Mouse (Mus musculus) megakaryocyte, embryonic 14.5 days (primary cell): ENCODE results near the gene Eri3. TPM values are rescaled to one million over a fixed set of nuclear protein-coding genes. Genes with fewer than 3 reads are reported as not detected.

Source experiments
- H3K27me3 ChIP-seq: replicated peaks from 2 replicates; pipeline ENCODE3; 2012; ENCODE audit warnings: inconsistent platforms
- H3K36me3 ChIP-seq: replicated peaks from 2 replicates; pipeline ENCODE3; 2012; ENCODE audit warnings: low read length, inconsistent platforms, mixed read lengths
- H3K4me1 ChIP-seq: 2 replicates; pipeline ENCODE4 v1.6.1; 2012; ENCODE audit warnings: inconsistent platforms
- H3K4me3 ChIP-seq: replicated peaks from 2 replicates; pipeline ENCODE3; 2012; ENCODE audit warnings: moderate library complexity, mild to moderate bottlenecking, inconsistent platforms
- H3K9me3 ChIP-seq: 2 replicates; pipeline ENCODE4 v1.6.1; 2012; ENCODE audit warnings: inconsistent platforms
- FLI1 ChIP-seq: IDR thresholded peaks from 2 replicates; pipeline ENCODE4 v1.6.1; 2012; ENCODE audit warnings: low read length, inconsistent platforms, mixed read lengths
- GATA1 ChIP-seq: IDR thresholded peaks from 3 replicates; pipeline ENCODE4 v1.6.1; 2012; ENCODE audit warnings: mixed read lengths, low read length, inconsistent platforms, borderline replicate concordance
- polyA plus RNA-seq: library from polyadenylated mRNA; stranded (reverse); fragments of >175 nt; gene quantifications from 2 replicates; pipeline ENCODE4 v1.2.3, GENCODE M21; 2012; ENCODE audit warnings: low replicate concordance; ENCODE audit not compliant: insufficient read depth

Gene Eri3
- polyA plus RNA-seq, 1 experiment: 233 TPM

DNA sequence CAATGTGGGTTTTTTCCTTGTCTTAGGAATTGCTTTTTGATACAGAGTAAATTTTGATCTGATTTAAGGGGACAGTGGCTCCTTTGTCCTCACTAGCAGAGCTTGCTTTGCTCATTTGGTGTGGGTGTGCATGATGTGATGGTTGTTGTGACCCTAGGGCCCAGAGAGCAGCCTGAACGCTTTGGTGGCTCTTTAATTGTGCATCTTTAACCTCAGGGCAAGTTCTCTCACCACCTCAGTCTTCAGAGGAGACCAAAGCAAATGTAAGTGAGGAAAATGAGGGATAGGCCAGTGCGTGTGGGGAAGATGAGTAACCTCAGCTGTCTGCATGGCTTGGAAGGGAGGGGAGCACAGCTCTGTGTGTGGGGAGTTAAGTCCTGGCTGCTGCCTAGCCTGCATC, 18.7 kb downstream of the Eri3 start:
- TF ChIP-seq FLI1: no peak
- no peak for TF ChIP-seq GATA1
- Histone ChIP-seq H3K9me3 (no peaks in the 10 kb centered on the region), H3K27me3 (no peaks in the 10 kb centered on the region), H3K4me1 (peaks cover 32% of the 10 kb centered on the region), H3K4me3 (no peak overlapping the region), H3K36me3 (peaks cover 65% of the 10 kb centered on the region)

DNA sequence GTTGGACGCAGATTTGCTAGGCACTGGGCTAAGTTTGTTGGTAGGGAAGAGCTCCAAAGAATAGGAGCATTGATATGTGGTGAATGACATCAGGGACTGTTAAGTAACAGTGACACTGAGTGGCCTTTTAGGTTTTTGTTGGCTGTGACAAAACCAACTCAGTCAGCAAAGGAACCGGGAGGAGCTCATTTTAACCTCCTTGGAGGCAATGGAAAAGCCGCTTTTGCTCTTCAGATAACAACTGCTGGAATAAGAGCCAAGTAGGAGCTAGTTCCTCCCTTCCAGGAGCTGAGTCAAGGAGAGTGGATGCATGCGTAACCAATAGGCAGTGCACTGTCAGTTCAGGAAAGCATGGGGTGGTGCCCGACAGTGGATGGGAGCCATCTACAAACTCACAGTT, 20.8 kb downstream of the Eri3 start:
- no peak for TF ChIP-seq GATA1
- no peak for TF ChIP-seq FLI1
- Histone ChIP-seq H3K9me3 (no peaks in the 10 kb centered on the region), H3K36me3 (peaks cover 60% of the 10 kb centered on the region), H3K4me3 (no peak overlapping the region), H3K4me1 (peaks cover 21% of the 10 kb centered on the region), H3K27me3 (no peaks in the 10 kb centered on the region)

DNA sequence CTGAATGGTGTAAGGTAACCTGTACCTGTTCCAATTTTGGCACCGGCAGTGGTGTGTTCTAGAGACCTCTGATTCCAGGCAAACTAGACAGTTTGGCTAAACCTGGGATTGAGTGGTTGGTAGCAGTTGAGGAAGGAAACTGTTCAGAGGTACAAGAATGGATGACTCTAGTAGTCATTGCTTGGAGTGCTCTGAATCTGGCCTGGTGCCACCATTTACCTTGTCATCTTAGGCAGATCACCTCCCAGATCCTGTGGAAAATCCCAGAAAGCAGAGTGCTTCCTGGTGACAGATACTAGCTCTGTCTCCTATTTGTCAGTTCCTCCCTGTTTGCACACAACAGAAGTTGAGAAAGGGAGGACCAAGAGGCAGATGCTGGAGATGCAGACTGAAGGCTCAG, 27.4 kb downstream of the Eri3 start:
- Histone ChIP-seq H3K36me3 (peaks cover 59% of the 10 kb centered on the region), H3K4me1 (peaks cover 5% of the 10 kb centered on the region; the same call in 1 of the 2 replicates), H3K27me3 (no peaks in the 10 kb centered on the region), H3K9me3 (no peaks in the 10 kb centered on the region), H3K4me3 (no peak overlapping the region)
- TF ChIP-seq FLI1 (no peak), GATA1 (no peak)

DNA sequence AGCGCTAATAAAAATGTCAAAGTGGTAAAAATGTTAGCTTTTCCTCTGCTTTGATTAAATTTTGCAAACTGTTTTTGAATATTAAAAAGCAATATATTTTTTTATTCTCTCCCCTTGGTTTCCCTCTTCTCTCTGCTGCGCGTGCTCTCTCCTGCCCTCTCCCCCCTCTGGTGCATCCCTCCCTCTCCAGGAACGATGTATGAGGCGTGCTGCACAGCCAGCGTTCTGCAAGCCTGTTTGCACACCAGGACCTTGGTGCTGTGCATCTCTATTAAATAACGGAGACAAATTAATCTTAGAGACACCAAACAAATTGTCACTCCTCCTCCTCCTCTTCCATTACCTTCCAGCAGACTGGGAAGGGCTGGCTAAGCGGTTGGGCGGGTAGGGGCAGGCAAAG, 31.5 kb downstream of the Eri3 start:
- Histone ChIP-seq H3K4me1 (peaks cover 7% of the 10 kb centered on the region; the same call in 1 of the 2 replicates), H3K4me3 (no peak overlapping the region), H3K9me3 (no peaks in the 10 kb centered on the region), H3K36me3 (peaks cover 75% of the 10 kb centered on the region), H3K27me3 (no peaks in the 10 kb centered on the region)
- TF ChIP-seq GATA1: no peak
- no peak for TF ChIP-seq FLI1

DNA sequence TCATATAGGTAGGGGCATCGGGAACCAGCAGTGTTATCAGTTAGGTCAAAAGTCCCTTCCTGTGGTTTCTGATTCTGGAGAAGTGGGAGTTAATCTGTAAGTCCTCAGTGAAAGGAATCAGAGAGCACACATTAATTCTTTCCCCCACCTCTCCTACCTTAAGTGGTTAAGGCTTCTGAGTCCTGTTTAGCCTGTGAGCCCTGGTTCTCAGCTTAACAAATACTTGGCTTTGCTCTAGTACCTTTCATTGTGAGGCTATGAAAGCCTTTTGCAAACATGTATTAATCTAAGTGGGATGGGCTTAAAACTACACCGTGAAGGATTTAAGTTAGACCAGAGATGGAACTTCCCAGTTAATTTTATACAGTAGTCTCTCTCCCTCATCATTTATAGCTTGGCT, 35.8 kb downstream of the Eri3 start:
- Histone ChIP-seq H3K36me3 (peaks cover 89% of the 10 kb centered on the region), H3K4me3 (no peak overlapping the region), H3K9me3 (no peaks in the 10 kb centered on the region), H3K4me1 (peaks cover 16% of the 10 kb centered on the region), H3K27me3 (no peaks in the 10 kb centered on the region)
- TF ChIP-seq FLI1 (no peak), GATA1 (no peak)

DNA sequence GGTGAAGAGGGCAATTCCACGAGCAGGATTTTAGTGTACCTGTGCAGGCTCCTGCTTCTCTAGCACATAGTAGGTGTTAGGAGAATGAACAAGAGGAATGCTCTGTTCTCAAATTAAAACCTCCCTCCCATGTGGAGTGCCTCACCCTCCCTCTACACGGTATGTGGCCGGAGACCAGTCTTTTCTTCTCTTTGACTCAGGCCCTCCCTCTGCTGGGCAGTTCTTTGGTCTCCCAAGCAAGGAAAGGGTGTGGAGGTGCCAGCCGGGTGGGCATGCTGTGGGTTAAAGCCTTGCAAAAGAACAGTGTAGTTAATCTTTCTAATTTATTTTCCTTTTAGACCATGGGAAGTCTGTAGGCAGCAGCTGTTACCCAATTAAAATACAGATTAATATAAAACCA, 37.3 kb downstream of the Eri3 start:
- no peak overlapping the region for H3K4me3 ChIP-seq
- no peaks in the 10 kb centered on the region for H3K9me3 ChIP-seq
- TF ChIP-seq FLI1 (no peak), GATA1 (no peak)
- peaks cover 16% of the 10 kb centered on the region for H3K4me1 ChIP-seq
- H3K36me3 ChIP-seq: peaks cover 94% of the 10 kb centered on the region
- H3K27me3 ChIP-seq: no peaks in the 10 kb centered on the region

DNA sequence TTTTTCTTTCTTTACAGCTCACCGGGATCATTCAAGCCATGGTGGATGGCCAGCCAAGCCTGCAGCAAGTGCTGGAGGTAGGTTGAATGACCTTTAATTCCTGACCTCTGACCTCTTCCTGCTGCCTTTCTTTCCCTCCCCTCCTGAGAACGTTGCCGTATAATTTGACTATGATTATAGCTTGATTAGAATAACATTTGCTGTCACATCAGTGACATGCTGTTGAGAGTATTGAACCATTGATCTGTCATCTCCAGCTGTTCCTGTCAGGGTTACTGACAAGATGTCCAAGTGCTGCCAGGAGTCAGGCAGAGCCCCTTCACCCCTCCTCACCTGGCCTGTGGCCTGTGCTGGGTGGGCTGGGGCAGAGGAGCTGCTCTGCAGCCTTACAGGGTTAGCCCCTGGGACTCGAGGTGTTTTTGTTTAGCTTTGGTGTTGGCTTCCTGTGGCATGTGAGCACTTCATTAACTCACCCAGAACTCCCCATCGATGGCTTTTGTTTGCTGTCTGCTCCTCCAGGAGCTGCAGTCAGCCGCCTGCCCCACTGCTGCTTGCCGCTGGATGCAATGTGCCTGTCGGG, 39.0 kb downstream of the Eri3 start:
- Histone ChIP-seq H3K9me3 (no peaks in the 10 kb centered on the region), H3K27me3 (no peaks in the 10 kb centered on the region), H3K4me1 (peaks cover 16% of the 10 kb centered on the region), H3K4me3 (no peak overlapping the region), H3K36me3 (peaks cover 94% of the 10 kb centered on the region)
- TF ChIP-seq FLI1: no peak
- TF ChIP-seq GATA1: no peak

DNA sequence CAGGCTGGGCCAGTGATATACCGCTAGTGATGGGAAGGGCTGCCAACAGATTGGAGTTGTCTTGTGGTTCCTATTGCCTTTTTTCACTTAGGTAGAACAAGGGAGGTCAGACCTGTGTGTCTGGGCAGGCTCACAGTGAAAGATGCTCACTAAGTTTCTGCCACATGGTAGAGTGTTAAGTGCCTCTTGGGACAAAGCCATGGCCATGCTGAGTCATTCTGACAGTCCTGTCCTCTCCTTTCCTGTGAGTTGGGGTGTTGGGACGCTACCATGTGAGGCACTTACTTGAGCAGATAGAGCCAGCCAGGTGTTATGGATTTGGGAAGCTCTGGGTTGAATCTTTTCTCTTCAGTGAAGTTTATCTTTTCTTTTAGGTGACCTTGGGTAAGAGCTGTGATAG, 40.6 kb downstream of the Eri3 start:
- Histone ChIP-seq H3K27me3 (no peaks in the 10 kb centered on the region), H3K9me3 (no peaks in the 10 kb centered on the region), H3K4me3 (no peak overlapping the region), H3K4me1 (peaks cover 14% of the 10 kb centered on the region), H3K36me3 (peaks cover 95% of the 10 kb centered on the region)
- TF ChIP-seq GATA1 (no peak), FLI1 (no peak)

DNA sequence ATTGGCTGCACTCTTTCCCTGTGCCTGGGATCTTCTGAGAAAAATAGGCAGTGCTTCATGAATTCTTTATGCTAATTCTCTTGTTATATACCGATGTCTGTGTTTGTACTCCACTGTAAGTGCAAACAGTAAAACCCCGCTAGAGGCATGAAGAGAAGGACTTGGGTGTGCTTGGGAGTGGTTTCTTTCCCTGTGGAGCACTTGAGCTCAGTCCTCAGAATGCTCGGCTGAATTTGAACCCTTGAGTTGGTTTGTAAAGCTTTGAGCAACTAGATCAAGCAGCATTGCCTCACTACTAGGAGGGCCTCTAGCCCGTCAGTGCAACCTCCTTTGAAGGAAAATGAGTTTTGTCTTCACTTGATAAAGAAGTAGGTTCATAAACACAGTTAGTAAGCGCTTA, 42.0 kb downstream of the Eri3 start:
- Histone ChIP-seq H3K9me3 (no peaks in the 10 kb centered on the region), H3K4me1 (peaks cover 12% of the 10 kb centered on the region), H3K27me3 (no peaks in the 10 kb centered on the region), H3K36me3 (peaks cover 95% of the 10 kb centered on the region), H3K4me3 (no peak overlapping the region)
- TF ChIP-seq FLI1 (no peak), GATA1 (no peak)

DNA sequence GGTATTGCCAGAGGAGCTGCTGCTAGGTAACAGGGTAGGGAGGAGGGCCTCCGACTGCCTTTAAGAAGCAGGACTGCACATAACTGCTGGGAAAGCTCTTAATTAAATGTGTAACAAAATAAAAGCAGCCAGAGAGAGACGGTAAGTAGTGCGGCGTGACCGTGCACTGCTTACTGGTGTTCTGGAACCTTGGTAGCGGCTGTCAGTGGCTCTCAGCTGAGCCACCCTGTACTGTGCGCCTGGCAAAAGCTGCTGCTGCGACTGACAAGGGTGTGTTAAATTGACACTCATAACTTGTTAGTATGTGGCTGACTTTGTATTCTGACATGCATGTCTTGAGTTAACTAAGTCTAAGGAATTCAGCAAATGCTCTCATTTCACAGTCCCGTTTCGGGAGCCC, 45.1 kb downstream of the Eri3 start:
- H3K4me3 ChIP-seq: no peak overlapping the region
- TF ChIP-seq GATA1: no peak
- no peak for TF ChIP-seq FLI1
- no peaks in the 10 kb centered on the region for H3K9me3 ChIP-seq
- H3K36me3 ChIP-seq: peaks cover 97% of the 10 kb centered on the region
- no peaks in the 10 kb centered on the region for H3K27me3 ChIP-seq
- peaks cover 8% of the 10 kb centered on the region for H3K4me1 ChIP-seq
